Mouse (Mus musculus) limb, embryonic 14.5 days (tissue): ENCODE results near the gene Tmem82. TPM values are rescaled to one million over a fixed set of nuclear protein-coding genes. Genes with fewer than 3 reads are reported as not detected.

Experiments
- ATAC-seq: fragments of 200-750 bp; cut with Nextera tagmentation; 2 replicates; pipeline ENCODE4 v1.8.0; 2017; ENCODE audit warnings: low read depth, moderate number of reproducible peaks, moderate TSS enrichment; ENCODE audit not compliant: low FRiP score
- DNase-seq: peaks from one replicate; pipeline ENCODE4 v3.0.0-alpha.2; 2015; ENCODE audit warnings: low spot score
- H3K27ac ChIP-seq: fragments of 300-500 bp; sonication (generic); replicated peaks from 2 replicates; pipeline ENCODE4 v1.5.1; 2014; ENCODE audit warnings: low read depth, mild to moderate bottlenecking, low read length, moderate library complexity, mixed read lengths
- H3K27me3 ChIP-seq: fragments of 300-500 bp; sonication (generic); 2 replicates; pipeline ENCODE4 v1.6.1; 2014; ENCODE audit warnings: low read length, mixed read lengths; ENCODE audit not compliant: control insufficient read depth, insufficient read depth
- H3K36me3 ChIP-seq: fragments of 300-500 bp; sonication (generic); 2 replicates; pipeline ENCODE4 v1.6.1; 2014; ENCODE audit warnings: mild to moderate bottlenecking, low read length, moderate library complexity, mixed read lengths; ENCODE audit not compliant: control insufficient read depth, insufficient read depth
- H3K4me1 ChIP-seq: fragments of 300-500 bp; sonication (generic); 2 replicates; pipeline ENCODE4 v1.6.1; 2014; ENCODE audit warnings: antibody characterized with exemption, low read length, mixed read lengths; ENCODE audit not compliant: control insufficient read depth, insufficient read depth
- H3K4me2 ChIP-seq: fragments of 300-500 bp; sonication (generic); replicated peaks from 2 replicates; pipeline ENCODE4 v1.6.1; 2014; ENCODE audit warnings: low read depth, mild to moderate bottlenecking, low read length, moderate library complexity; ENCODE audit not compliant: severe bottlenecking
- H3K4me3 ChIP-seq: fragments of 300-500 bp; sonication (generic); replicated peaks from 2 replicates; pipeline ENCODE4 v1.5.1; 2014; ENCODE audit warnings: low read length
- H3K9ac ChIP-seq: fragments of 300-500 bp; sonication (generic); 2 replicates; pipeline ENCODE4 v1.6.1; 2014; ENCODE audit warnings: mild to moderate bottlenecking, low read depth, low read length, moderate library complexity; ENCODE audit not compliant: severe bottlenecking
- H3K9me3 ChIP-seq: fragments of 300-500 bp; sonication (generic); 2 replicates; pipeline ENCODE4 v1.6.1; 2016; ENCODE audit warnings: low read length; ENCODE audit not compliant: control insufficient read depth
- POLR2A ChIP-seq: fragments of 200-500 bp; IDR thresholded peaks from 2 replicates; pipeline ENCODE4 v1.8.0; 2012; ENCODE audit warnings: inconsistent platforms, mild to moderate bottlenecking, moderate library complexity, borderline replicate concordance; ENCODE audit not compliant: insufficient read depth, insufficient read length; ENCODE audit errors: extremely low read depth
- WGBS: fragments of 180-500 bp; shearing (Covaris S2); extraction: QIAGEN DNeasy Blood & Tissue Kit; methylation state at CpG from one replicate; pipeline ENCODE4 v1.1.7; 2014; 5-methylcytosine and 5-hydroxymethylcytosine counted together
- polyA plus RNA-seq, 2 experiments: library from polyadenylated mRNA; depleted of rRNA in 1 of 2; stranded (reverse) in 1 of 2; unstranded in 1 of 2; fragments of >200 nt; fragmentation: Nextera tagmentation in 1 of 2; extraction: Ambion mirVana in 1 of 2; gene quantifications; 2 replicates each; pipeline versions ENCODE4 v1.2.1 to v1.2.3; 2012 to 2014

The Tmem82 gene
- polyA plus RNA-seq, 2 experiments = 0.49 TPM; not detected in 1

GRCm38 (mm10) chr4:141627502-141627901, 9.1 kb upstream of the Tmem82 start:
- H3K9me3 ChIP-seq = no peaks in the 10 kb centered on the region
- no peak for ATAC-seq
- H3K4me3 ChIP-seq = no peak overlapping the region
- H3K4me1 ChIP-seq = no peaks in the 10 kb centered on the region
- H3K9ac ChIP-seq = no peak overlapping the region
- TF ChIP-seq POLR2A = no peak
- H3K36me3 ChIP-seq = peaks cover 76% of the 10 kb centered on the region
- no peak overlapping the region for H3K4me2 ChIP-seq
- WGBS = 93% methylated on average over 5 of the region's 5 CpGs
- H3K27ac ChIP-seq = no peak overlapping the region
- no peaks in the 10 kb centered on the region for H3K27me3 ChIP-seq
- no peak for DNase-seq

GRCm38 (mm10) chr4:141625774-141626550, 7.5 kb upstream of the Tmem82 start:
- Histone ChIP-seq H3K4me1 (no peaks in the 10 kb centered on the region), H3K9me3 (no peaks in the 10 kb centered on the region), H3K27ac (no peak overlapping the region), H3K36me3 (peaks cover 60% of the 10 kb centered on the region), H3K4me3 (no peak overlapping the region), H3K27me3 (no peaks in the 10 kb centered on the region), H3K9ac (no peak overlapping the region), H3K4me2 (no peak overlapping the region)
- no peak for DNase-seq
- WGBS = 91% methylated on average over 16 of the region's 16 CpGs
- TF ChIP-seq POLR2A = no peak
- no peak for ATAC-seq

DNA sequence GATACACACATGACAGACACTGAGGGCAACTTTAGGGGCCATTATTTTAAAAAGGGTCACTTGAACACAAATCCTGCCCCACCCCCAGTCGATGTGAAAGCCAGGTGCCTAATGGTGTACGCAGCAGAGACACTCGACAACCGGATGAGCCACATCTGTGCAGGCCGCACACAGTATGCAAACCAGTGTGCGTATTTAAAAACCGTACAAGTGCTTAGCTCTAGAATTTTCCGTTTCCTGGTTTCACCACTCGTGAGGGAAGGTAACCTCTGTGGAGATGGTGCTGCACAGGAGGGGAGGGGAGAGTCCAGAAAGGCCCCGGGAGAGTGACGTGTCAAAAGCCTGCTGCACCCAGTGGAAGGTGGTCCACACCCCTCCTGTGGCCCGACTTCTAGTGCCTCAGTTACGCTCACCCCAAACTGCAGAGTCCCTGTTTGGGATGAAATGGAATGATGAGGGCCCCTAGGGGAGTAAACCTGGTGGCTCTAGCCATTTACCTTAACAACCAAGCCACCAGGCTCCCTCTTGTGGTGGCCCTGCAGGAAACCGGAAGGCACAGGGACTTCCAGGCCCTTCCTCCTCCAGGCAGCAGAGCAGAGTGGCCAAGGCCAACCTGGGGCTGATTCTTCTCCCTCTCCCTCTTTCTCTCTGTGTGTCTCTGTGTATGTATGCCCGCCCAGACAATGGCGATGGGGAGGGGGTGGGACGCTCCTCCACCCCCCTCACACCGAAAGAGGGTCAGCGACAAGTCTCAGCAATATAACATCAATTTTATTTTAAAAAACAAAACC, 6.7 kb upstream of the Tmem82 start:
- no peak for DNase-seq
- Histone ChIP-seq H3K4me1 (no peaks in the 10 kb centered on the region), H3K4me3 (no peak overlapping the region), H3K4me2 (no peak overlapping the region), H3K27me3 (no peaks in the 10 kb centered on the region), H3K36me3 (peaks cover 52% of the 10 kb centered on the region), H3K9ac (no peak overlapping the region), H3K9me3 (no peaks in the 10 kb centered on the region), H3K27ac (no peak overlapping the region)
- TF ChIP-seq POLR2A = no peak
- no peak for ATAC-seq
- 79% methylated on average over 19 of the region's 19 CpGs for WGBS

DNA sequence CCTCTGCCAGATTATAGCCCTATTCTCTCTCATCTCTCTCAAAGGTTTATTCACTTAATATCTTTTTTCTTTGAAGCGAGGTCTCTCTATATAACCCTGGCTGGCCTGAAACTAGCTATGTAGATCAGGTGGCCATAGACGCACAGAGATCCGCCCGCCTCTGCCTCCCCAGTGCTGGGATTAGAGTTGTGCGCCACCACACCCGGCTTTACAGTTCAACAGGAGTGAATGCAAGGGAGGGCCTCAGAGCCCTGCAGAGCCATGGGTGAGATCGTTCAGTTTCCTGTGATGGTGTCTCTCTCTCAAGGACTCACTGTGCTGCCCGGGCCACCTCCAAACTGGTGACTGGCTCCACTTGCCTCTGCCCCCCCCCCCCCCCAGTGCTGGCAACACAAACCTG, 5.7 kb upstream of the Tmem82 start:
- no peak overlapping the region for H3K27ac ChIP-seq
- no peak overlapping the region for H3K4me3 ChIP-seq
- H3K27me3 ChIP-seq = no peaks in the 10 kb centered on the region
- no peaks in the 10 kb centered on the region for H3K9me3 ChIP-seq
- DNase-seq (no peak), ATAC-seq (no peak)
- H3K4me2 ChIP-seq = no peak overlapping the region
- no peak for TF ChIP-seq POLR2A
- peaks cover 42% of the 10 kb centered on the region for H3K36me3 ChIP-seq
- no peak overlapping the region for H3K9ac ChIP-seq
- no peaks in the 10 kb centered on the region for H3K4me1 ChIP-seq
- WGBS = 94% methylated on average over 8 of the region's 8 CpGs

DNA sequence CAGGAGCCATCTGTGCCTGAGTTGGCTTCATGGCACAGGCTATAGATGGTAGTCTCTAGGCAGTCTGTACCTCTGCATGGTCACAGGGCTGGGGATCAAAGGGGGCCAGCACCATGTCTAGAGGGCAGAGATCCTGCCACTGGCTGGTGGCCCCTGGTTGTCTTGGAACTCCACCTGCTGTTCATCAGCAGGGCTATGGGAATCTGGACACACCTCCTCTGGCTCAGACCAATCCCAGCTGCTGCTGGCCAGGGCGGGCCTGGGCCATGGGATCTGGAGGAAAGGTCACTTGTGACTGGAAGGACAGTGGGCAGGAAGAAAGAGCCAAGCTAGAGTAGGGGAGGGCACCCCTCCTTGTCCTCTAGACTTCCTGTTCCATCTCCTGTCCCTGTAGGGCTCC, 5.2 kb upstream of the Tmem82 start, which contains the start of gene Slc25a34:
TSS of gene Slc25a34 (minus strand) at position 156 of the 400 bp plus-strand sequence.
- WGBS = 0% methylated on average over 1 of the region's 1 CpGs

More for the DNA sequence above, 5.2 kb upstream of the Tmem82 start, which contains the start of gene Slc25a34:
- no peak for TF ChIP-seq POLR2A
- ATAC-seq = no peak
- no peak within 1 kb of the TSS for H3K4me3 ChIP-seq
- H3K9ac ChIP-seq = no peak within 1 kb of the TSS
- H3K27me3 ChIP-seq = no peaks in the 10 kb centered on the region
- H3K36me3 ChIP-seq = peaks cover 37% of the 10 kb centered on the region
- H3K27ac ChIP-seq = no peak within 1 kb of the TSS
- H3K4me2 ChIP-seq = no peak within 1 kb of the TSS
- DNase-seq = no peak
- H3K9me3 ChIP-seq = no peaks in the 10 kb centered on the region
- H3K4me1 ChIP-seq = 0 out of 2 replicates have a peak, but pooled peaks cover 3% of the 10 kb centered on the region
